Mouse (Mus musculus): ENCODE measurements around the gene Npy. TPM values are rescaled to one million over a fixed set of nuclear protein-coding genes. Genes with fewer than 3 reads are reported as not detected.

The Npy gene
- 25.0 and 26.4 TPM in 2 replicates for polyA plus RNA-seq (2016; fragmentation: Nextera tagmentation; extraction: Ambion mirVana)

DNA sequence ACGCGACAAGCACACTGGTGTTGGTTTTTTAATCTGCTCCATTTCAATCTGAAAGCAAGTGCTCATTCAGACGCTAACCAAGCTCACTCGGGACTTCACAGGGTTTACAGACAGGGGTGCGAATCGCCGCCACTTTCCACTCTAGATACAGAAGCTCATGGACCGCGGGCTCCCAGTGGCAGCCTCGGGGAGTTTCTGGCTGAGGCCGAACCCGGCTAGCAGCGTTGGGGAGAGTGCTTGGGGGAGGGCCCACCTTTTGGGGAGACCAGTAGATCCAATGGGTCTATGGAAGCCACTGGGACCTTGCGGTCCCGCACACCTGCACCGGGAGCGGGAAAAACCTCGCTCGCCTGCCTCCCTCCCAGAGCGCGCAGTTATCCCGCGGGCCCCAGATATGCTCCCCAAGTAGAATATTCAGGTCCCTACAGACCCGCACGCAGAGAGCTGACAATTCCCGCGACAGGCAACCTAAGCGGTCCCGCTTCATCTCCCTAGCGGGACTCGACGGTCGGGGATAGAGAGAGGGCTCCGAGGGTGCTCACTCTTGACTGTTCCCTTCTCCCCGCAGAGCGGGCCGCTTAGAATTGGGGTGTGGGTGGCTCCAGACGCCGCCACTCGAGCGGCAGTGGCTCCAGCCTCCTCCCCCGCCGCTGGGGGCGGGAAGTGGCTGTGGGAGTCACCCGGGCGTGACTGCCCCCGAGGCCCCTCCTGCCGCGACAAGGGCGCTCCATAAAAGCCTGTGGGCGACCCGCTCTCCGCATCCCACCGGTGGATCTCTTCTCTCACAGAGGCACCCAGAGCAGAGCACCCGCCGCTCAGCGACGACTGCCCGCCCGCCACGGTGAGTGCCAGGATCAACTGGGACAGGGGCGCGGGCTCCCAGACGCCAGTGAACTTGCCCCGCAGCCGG lies at the start of gene Npy:
Gene Npy (plus strand): TSS at position 750 of the 910 bp plus-strand sequence.
- no peaks in the 10 kb centered on the region for H3K36me3 ChIP-seq (replicated peaks)
- H3K9ac ChIP-seq: peak within 1 kb of the TSS; percentile 49
- peak within 1 kb of the TSS; percentile 81 for H3K4me2 ChIP-seq
- peak within 1 kb of the TSS; percentile 49 for H3K4me3 ChIP-seq (replicated peaks)
- H3K27ac ChIP-seq: no peak within 1 kb of the TSS
- peaks cover 74% of the 10 kb centered on the region for H3K27me3 ChIP-seq
- peaks cover 13% of the 10 kb centered on the region for H3K4me1 ChIP-seq
- ATAC-seq (ENCODE audit: low FRiP score): peak; percentile 57; the same call in 1 of the 2 replicates
- no peaks in the 10 kb centered on the region for H3K9me3 ChIP-seq
- under 1% methylated on average over 66 of the region's 66 CpGs for WGBS

DNA sequence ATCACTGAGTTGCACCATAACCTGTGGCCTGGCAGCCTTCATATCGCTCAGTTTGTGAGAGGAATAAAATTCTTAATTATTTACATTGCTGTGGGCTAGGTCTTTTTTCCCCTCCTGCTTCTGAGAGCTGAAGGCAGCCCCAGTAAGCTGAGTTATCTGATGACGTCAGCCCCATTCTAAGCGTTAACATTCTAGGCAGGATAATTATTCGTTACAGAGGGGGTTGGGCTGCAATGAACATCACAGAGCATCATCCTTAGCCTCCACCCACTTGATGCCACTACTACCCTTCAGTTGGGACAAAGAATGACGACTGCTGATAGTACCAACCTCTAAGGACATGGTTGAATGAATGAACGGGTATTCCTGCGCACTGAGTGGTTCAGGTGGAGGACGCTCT lies 47.5 kb upstream of the Npy start:
- no peak for ATAC-seq (ENCODE audit: low FRiP score)
- Histone ChIP-seq H3K4me3 (replicated peaks) (no peak overlapping the region), H3K27me3 (no peaks in the 10 kb centered on the region), H3K9me3 (no peaks in the 10 kb centered on the region), H3K9ac (no peak overlapping the region), H3K36me3 (replicated peaks) (no peaks in the 10 kb centered on the region), H3K27ac (no peak overlapping the region), H3K4me1 (peaks cover 44% of the 10 kb centered on the region), H3K4me2 (no peak overlapping the region)
- WGBS: 56% methylated on average over 8 of the region's 8 CpGs

DNA sequence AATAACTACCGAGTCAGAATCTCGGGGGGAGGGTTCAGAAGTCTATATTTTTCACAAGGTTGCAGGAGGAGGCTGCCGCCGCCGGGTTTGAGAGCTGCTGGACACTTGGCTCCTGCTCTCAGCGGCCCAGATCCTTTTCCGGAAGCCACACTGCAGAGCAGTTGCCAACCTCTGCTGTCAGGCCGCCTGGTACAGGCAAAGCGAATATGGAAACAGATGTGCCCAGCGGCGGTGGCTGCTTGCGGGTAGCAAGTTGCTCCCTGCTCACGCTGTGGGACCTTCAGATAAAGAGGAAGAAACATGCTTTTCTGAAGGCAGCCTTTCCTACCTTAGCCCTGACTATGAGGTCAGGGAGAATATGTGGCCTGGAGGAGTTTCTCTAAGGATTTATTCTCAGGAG lies 44.4 kb upstream of the Npy start:
- Histone ChIP-seq H3K27me3 (no peaks in the 10 kb centered on the region), H3K36me3 (replicated peaks) (no peaks in the 10 kb centered on the region), H3K4me1 (peaks cover 39% of the 10 kb centered on the region), H3K4me2 (no peak overlapping the region), H3K27ac (no peak overlapping the region), H3K4me3 (replicated peaks) (no peak overlapping the region), H3K9me3 (no peaks in the 10 kb centered on the region), H3K9ac (no peak overlapping the region)
- ATAC-seq (ENCODE audit: low FRiP score): no peak
- WGBS: 81% methylated on average over 13 of the region's 13 CpGs

DNA sequence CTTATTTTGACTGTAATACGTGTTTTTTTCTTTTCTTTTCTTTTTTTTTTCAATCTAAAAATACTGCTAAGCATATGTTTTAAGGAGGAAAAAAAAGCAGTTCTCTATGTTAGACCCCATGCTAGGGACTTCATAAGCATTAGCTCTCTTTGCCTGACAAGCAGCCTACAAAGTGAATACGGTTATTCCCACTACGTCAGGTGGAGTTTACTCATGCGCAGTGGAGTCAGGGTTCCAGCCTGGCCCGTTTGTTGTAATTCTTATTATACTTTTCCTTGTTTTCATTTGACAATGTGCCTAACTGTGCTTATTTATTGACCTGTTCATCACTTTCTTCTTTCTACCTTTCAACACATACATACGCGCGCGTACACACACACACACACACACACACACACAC lies 43.8 kb upstream of the Npy start:
- Histone ChIP-seq H3K27me3 (no peaks in the 10 kb centered on the region), H3K27ac (no peak overlapping the region), H3K9me3 (no peaks in the 10 kb centered on the region), H3K9ac (no peak overlapping the region), H3K4me2 (no peak overlapping the region), H3K36me3 (replicated peaks) (no peaks in the 10 kb centered on the region), H3K4me1 (peaks cover 35% of the 10 kb centered on the region), H3K4me3 (replicated peaks) (no peak overlapping the region)
- no peak for ATAC-seq (ENCODE audit: low FRiP score)
- 82% methylated on average over 9 of the region's 9 CpGs for WGBS

DNA sequence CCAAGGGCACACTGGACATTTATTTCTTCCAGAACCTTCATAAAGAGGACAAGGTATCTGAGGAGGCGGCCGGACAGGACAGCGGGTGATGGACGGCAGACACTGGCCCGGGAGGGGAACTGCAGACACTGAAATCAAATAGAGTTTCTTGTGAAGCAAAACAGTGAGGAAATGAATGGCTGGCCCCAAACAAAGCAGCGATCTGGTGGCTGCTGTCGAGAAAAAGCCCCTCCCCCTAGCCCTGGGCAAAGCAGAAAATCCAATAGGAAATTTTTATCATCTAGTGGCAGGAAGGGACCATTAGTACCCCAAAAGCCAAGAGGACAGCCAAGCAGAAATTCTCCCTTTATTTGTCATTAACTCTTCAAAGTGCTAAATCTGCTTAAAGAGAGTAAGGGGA lies 42.9 kb upstream of the Npy start:
- Histone ChIP-seq H3K4me2 (peak overlapping the region; percentile 23; the same call in 1 of the 2 replicates), H3K4me1 (peaks cover 29% of the 10 kb centered on the region), H3K9me3 (no peaks in the 10 kb centered on the region), H3K27ac (0 out of 2 replicates have a peak overlapping the region, but pooled peaks have one; percentile 1), H3K9ac (no peak overlapping the region), H3K27me3 (no peaks in the 10 kb centered on the region), H3K36me3 (replicated peaks) (no peaks in the 10 kb centered on the region), H3K4me3 (replicated peaks) (no peak overlapping the region)
- WGBS: 18% methylated on average over 7 of the region's 7 CpGs
- peak; percentile 55; the same call in 1 of the 2 replicates for ATAC-seq (ENCODE audit: low FRiP score)

DNA sequence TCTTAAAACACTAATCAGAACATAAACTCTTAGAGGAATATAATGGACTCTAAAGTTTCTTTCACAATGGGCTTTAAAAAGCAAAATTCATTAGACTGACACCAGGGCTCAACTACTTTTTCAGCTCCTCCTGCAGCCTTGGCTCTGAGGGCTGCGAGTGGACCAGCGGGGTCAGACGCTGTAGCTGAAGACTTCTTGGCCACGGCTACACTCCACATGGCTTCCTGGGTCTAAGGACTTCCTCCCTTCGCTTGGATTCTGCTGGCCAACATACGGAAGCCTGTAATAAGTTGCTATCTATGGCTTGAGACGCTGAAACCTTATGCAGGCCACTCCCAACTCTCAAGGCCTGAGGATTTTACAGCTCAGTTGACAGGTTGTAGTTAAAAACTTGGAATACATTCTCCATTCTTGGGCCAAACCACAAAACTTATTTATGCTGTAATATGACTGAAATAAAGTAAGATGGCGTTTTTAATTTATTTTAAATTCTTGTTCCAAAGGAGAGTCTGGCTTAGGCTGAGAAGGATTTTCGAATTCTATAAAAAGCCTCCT lies 41.6 kb upstream of the Npy start:
- Histone ChIP-seq H3K9ac (no peak overlapping the region), H3K4me2 (no peak overlapping the region), H3K4me1 (peaks cover 23% of the 10 kb centered on the region), H3K9me3 (no peaks in the 10 kb centered on the region), H3K4me3 (replicated peaks) (no peak overlapping the region), H3K27me3 (no peaks in the 10 kb centered on the region), H3K27ac (no peak overlapping the region), H3K36me3 (replicated peaks) (no peaks in the 10 kb centered on the region)
- 92% methylated on average over 9 of the region's 9 CpGs for WGBS
- ATAC-seq (ENCODE audit: low FRiP score): no peak

DNA sequence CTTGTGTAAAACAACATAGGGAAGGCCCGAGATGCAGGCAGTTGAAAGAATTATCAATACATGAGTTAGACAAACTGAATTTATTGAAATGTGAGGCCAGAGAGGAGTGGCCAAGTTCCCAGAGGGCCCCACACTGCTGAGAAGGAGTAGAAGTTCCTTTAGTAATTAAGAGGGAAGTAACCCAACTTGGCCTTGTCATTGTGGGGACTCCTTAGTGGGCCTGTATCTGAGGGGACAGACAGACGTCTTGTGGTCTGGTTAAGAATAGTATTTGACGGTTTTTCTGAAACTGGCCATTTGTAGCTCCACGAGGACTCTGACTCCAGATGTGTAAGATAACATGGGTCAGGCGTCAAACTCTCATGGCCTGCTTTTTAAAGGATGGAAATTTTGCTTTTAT lies 40.7 kb upstream of the Npy start:
- no peak overlapping the region for H3K4me3 ChIP-seq (replicated peaks)
- H3K27ac ChIP-seq: no peak overlapping the region
- H3K36me3 ChIP-seq (replicated peaks): no peaks in the 10 kb centered on the region
- peaks cover 23% of the 10 kb centered on the region for H3K4me1 ChIP-seq
- H3K4me2 ChIP-seq: no peak overlapping the region
- H3K9ac ChIP-seq: no peak overlapping the region
- no peak for ATAC-seq (ENCODE audit: low FRiP score)
- H3K27me3 ChIP-seq: no peaks in the 10 kb centered on the region
- H3K9me3 ChIP-seq: no peaks in the 10 kb centered on the region
- 88% methylated on average over 5 of the region's 5 CpGs for WGBS

DNA sequence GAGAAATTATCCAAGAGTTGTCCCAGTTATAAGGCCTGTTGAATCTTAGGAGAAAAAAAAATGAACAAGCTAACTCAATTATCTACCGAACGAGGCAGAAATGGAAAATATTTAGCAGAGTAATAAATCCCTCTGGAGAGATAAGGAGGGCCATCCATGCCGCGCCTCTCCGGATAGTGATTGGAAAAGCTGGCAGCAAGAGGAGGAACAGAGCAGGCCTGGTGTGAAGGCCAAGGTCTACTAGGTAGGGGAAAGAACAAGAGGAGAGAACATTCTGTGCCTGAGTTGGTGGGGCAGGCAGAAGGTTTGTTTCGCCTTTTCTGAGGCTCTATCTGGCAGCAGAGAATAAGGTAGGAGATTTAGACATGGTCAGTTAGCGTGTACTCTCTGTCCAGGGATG lies 39.8 kb upstream of the Npy start:
- Histone ChIP-seq H3K27ac (no peak overlapping the region), H3K9me3 (no peaks in the 10 kb centered on the region), H3K27me3 (no peaks in the 10 kb centered on the region), H3K4me2 (no peak overlapping the region), H3K9ac (no peak overlapping the region), H3K4me3 (replicated peaks) (no peak overlapping the region), H3K36me3 (replicated peaks) (no peaks in the 10 kb centered on the region), H3K4me1 (peaks cover 23% of the 10 kb centered on the region)
- WGBS: 94% methylated on average over 7 of the region's 7 CpGs
- no peak for ATAC-seq (ENCODE audit: low FRiP score)

DNA sequence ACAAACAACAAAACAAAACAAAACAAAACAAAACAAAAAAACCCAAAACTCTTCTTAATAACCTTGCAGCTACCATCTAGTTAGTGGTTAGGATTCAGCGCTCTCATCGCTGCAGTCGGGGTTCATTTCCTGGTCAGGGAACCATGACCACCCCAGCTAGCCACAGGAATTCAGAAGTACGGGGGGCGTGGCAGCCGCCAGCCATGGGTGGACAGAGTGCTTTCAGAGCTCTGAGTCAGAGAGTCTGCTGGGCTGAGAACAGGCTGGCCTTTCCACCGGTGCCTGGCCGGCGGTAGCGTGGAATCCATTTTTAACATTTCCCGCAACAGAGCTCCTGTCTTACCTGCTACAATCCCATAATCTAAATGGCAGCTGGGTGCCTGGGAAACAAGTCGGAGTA lies 30.0 kb upstream of the Npy start:
- no peaks in the 10 kb centered on the region for H3K27me3 ChIP-seq
- H3K36me3 ChIP-seq (replicated peaks): no peaks in the 10 kb centered on the region
- no peak for ATAC-seq (ENCODE audit: low FRiP score)
- no peaks in the 10 kb centered on the region for H3K9me3 ChIP-seq
- H3K4me3 ChIP-seq (replicated peaks): no peak overlapping the region
- WGBS: 92% methylated on average over 12 of the region's 12 CpGs
- no peak overlapping the region for H3K9ac ChIP-seq
- H3K4me1 ChIP-seq: no peaks in the 10 kb centered on the region
- no peak overlapping the region for H3K4me2 ChIP-seq
- H3K27ac ChIP-seq: no peak overlapping the region

DNA sequence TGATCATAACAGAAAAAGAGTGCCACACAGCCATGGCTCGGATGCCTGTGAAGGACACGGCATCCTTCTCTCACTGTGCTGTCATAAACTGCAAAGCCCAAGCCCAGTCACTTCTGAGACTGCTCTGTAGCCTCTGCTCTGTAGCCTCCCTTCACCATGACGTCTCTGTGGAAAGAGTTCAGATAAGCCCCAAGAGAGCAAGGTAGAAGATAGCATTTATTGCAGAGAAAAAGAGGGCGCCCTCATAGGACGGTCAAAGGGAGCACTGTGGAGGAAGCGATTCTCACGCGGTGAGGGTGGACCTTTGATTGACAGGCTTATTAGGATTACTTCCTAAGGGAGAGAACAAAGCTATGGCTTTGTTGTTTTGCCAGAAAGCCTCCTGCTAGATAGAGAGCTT lies 18.4 kb upstream of the Npy start:
- Histone ChIP-seq H3K4me3 (replicated peaks) (no peak overlapping the region), H3K36me3 (replicated peaks) (no peaks in the 10 kb centered on the region), H3K9ac (no peak overlapping the region), H3K4me2 (no peak overlapping the region), H3K27ac (no peak overlapping the region), H3K27me3 (no peaks in the 10 kb centered on the region), H3K4me1 (peaks cover 8% of the 10 kb centered on the region; the same call in 1 of the 2 replicates), H3K9me3 (no peaks in the 10 kb centered on the region)
- ATAC-seq (ENCODE audit: low FRiP score): no peak
- 47% methylated on average over 8 of the region's 8 CpGs for WGBS

DNA sequence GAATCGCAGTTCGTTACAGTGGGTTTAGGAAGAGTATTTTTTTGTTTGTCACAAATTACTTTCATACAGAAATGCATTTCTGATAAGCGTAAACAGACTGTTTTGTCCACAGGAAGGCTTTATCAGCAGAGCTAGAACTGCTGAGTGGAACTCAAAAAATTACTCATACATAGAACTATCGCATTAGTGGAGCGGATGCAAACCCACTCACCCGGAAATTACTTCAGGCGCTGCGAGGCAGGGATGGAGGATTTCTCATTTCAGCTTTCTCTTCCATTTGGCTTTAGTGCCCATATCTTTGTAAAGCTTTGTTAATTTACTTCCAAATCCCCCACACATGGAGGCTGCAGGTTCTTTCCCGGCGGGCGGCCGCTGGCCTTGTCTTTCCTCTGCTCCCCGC lies 14.4 kb upstream of the Npy start:
- WGBS: 17% methylated on average over 13 of the region's 13 CpGs
- Histone ChIP-seq H3K27ac (no peak overlapping the region), H3K27me3 (no peaks in the 10 kb centered on the region), H3K4me2 (peak overlapping the region; percentile 41), H3K4me3 (replicated peaks) (peak overlapping the region; percentile 23), H3K9me3 (no peaks in the 10 kb centered on the region), H3K4me1 (peaks cover 8% of the 10 kb centered on the region; the same call in 1 of the 2 replicates), H3K9ac (peak overlapping the region; percentile 29; the same call in 1 of the 2 replicates), H3K36me3 (replicated peaks) (no peaks in the 10 kb centered on the region)
- ATAC-seq (ENCODE audit: low FRiP score): no peak

DNA sequence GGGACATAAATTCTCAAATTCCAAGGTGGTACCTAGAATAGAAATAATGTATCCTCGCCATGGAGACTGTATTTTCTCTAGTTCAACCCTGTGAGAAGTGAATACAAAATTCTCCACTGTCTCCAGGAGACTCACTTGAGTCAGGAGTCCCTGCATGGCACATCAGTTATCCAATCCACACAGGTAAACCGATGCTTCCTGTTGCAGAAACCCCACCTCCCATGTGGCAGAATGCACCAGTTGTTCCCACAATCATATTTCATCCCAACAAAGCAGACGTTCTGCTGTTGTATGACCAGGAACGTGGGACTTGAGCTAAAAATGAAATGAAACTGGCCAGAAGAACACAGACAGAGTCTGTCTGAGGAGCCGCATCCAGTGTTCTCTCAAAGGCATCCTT lies 5.3 kb upstream of the Npy start:
- Histone ChIP-seq H3K27me3 (peaks cover 27% of the 10 kb centered on the region), H3K9ac (no peak overlapping the region), H3K36me3 (replicated peaks) (no peaks in the 10 kb centered on the region), H3K27ac (no peak overlapping the region), H3K4me1 (peaks cover 5% of the 10 kb centered on the region), H3K4me2 (no peak overlapping the region), H3K4me3 (replicated peaks) (no peak overlapping the region), H3K9me3 (no peaks in the 10 kb centered on the region)
- 82% methylated on average over 5 of the region's 5 CpGs for WGBS
- no peak for ATAC-seq (ENCODE audit: low FRiP score)
